Mouse (Mus musculus) forebrain, embryonic 10.5 days (tissue): ENCODE data around the gene Gnat1. TPM values are rescaled to one million over a fixed set of nuclear protein-coding genes. Genes with fewer than 3 reads are reported as not detected.

Experiments
- DNase-seq: peaks from one replicate; pipeline ENCODE4 v3.0.0-alpha.2; 2017; ENCODE audit warnings: low spot score; ENCODE audit errors: extremely low spot score
- H3K27ac ChIP-seq: fragments of 300-500 bp; sonication (generic); 2 replicates; pipeline ENCODE4 v1.5.1; 2016; ENCODE audit warnings: mild to moderate bottlenecking
- H3K27me3 ChIP-seq: fragments of 300-500 bp; sonication (generic); 2 replicates; pipeline ENCODE4 v1.6.1; 2016; ENCODE audit warnings: mild to moderate bottlenecking; ENCODE audit not compliant: poor library complexity, severe bottlenecking
- H3K36me3 ChIP-seq: fragments of 300-500 bp; sonication (generic); replicated peaks from 2 replicates; pipeline ENCODE4 v1.6.1; 2016; ENCODE audit warnings: mild to moderate bottlenecking, moderate library complexity
- H3K4me1 ChIP-seq: fragments of 300-500 bp; sonication (generic); 2 replicates; pipeline ENCODE4 v1.6.1; 2016
- H3K4me3 ChIP-seq: fragments of 300-500 bp; sonication (generic); 2 replicates; pipeline ENCODE4 v1.5.1; 2016; ENCODE audit warnings: mild to moderate bottlenecking, moderate library complexity
- H3K9me3 ChIP-seq: fragments of 300-500 bp; sonication (generic); 2 replicates; pipeline ENCODE4 v1.6.1; 2016; ENCODE audit warnings: mild to moderate bottlenecking, moderate library complexity
- WGBS: fragments of 180-500 bp; shearing (Covaris S2); methylation state at CpG from one replicate; pipeline ENCODE4 v1.1.7; 2016; 5-methylcytosine and 5-hydroxymethylcytosine counted together
- polyA plus RNA-seq: library from polyadenylated mRNA; unstranded; fragments of >200 nt; fragmentation: Nextera tagmentation; extraction: Ambion mirVana; gene quantifications from 2 replicates; pipeline ENCODE4 v1.2.1, GENCODE M21; 2016

Gnat1 gene
- polyA plus RNA-seq, 1 experiment from 2014 or later: 4.1 TPM

GRCm38 (mm10) chr9:107709096-107709696 lies 29.7 kb upstream of the Gnat1 start:
- under 1% methylated on average over 55 of the region's 55 CpGs for WGBS
- Histone ChIP-seq H3K27me3 (peaks cover 64% of the 10 kb centered on the region), H3K27ac (peak overlapping the region; percentile 92), H3K4me1 (peaks cover 80% of the 10 kb centered on the region), H3K9me3 (no peaks in the 10 kb centered on the region), H3K36me3 (peaks cover 14% of the 10 kb centered on the region), H3K4me3 (peak overlapping the region; percentile 84)
- DNase-seq: peak; percentile 48

DNA sequence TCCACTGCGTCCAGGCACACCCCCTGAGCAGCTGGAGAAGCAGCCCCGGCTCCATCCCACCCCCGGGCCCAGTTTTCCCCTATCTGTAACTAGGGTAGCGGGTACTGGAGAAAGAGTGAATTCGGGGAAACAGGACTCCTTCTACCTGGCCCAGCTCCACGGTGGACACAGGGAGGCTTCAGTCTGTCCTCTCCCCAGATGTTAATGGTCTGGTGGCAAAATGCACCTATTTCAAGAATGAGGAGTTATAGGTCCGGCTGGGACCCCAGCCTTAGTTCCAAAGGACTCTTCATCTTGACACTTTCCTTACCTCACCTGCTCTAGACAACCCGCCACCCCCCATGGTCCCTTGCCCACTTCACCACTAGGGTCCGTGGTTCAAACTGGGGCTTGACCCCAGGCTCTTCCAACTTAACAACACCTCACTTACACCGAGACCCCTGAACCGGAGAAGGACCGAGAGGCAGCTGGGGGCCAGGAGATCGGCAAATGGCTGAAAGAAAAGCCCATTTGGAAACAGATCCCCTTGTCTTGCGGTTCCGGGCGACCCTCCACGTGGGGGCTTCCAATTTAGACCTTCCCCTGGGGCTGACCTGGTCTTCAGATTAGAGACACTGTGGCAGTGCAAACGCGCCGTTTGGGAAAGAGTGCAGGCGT lies 29.1 kb upstream of the Gnat1 start:
- 1% methylated on average over 21 of the region's 21 CpGs for WGBS
- no peak for DNase-seq

GRCm38 (mm10) chr9:107707701-107708438 lies 28.4 kb upstream of the Gnat1 start:
- DNase-seq: peak; percentile 57
- peak overlapping the region; percentile 84 for H3K4me3 ChIP-seq
- WGBS: under 1% methylated on average over 17 of the region's 17 CpGs
- peaks cover 82% of the 10 kb centered on the region for H3K4me1 ChIP-seq
- no peaks in the 10 kb centered on the region for H3K9me3 ChIP-seq
- peaks cover 65% of the 10 kb centered on the region for H3K27me3 ChIP-seq
- H3K27ac ChIP-seq: peak overlapping the region; percentile 92
- peaks cover 28% of the 10 kb centered on the region for H3K36me3 ChIP-seq

More for the DNA sequence above, 29.1 kb upstream of the Gnat1 start:
- Histone ChIP-seq H3K27me3 (peaks cover 64% of the 10 kb centered on the region), H3K4me1 (peaks cover 80% of the 10 kb centered on the region), H3K27ac (peak overlapping the region; percentile 92), H3K4me3 (peak overlapping the region; percentile 84), H3K9me3 (no peaks in the 10 kb centered on the region), H3K36me3 (peaks cover 21% of the 10 kb centered on the region)

DNA sequence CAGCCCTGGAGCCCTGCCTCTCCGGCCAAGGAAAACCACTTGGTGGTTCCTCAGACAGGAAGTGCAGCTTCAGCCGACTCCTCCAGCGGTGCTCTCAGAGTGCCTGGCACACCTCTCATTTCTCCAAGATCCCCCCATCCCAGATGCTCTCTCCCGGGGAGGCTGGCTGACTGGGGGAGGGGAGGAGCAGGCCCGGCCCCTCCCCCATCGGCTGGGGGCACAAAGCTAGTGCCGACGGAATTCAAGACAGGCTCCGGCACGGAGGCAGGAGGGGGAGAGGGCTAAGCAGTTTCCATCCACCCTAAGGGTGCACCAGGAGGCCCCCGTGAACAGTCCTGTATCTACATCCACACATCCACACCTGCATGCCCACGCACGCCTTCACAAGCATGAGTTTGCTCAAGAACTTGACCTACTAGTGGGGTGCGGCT lies 27.3 kb upstream of the Gnat1 start:
- Histone ChIP-seq H3K9me3 (no peaks in the 10 kb centered on the region), H3K27me3 (peaks cover 67% of the 10 kb centered on the region), H3K4me1 (peaks cover 93% of the 10 kb centered on the region), H3K27ac (peak overlapping the region; percentile 92), H3K4me3 (peak overlapping the region; percentile 84), H3K36me3 (peaks cover 38% of the 10 kb centered on the region)
- DNase-seq: peak; percentile 53
- 3% methylated on average over 14 of the region's 14 CpGs for WGBS

DNA sequence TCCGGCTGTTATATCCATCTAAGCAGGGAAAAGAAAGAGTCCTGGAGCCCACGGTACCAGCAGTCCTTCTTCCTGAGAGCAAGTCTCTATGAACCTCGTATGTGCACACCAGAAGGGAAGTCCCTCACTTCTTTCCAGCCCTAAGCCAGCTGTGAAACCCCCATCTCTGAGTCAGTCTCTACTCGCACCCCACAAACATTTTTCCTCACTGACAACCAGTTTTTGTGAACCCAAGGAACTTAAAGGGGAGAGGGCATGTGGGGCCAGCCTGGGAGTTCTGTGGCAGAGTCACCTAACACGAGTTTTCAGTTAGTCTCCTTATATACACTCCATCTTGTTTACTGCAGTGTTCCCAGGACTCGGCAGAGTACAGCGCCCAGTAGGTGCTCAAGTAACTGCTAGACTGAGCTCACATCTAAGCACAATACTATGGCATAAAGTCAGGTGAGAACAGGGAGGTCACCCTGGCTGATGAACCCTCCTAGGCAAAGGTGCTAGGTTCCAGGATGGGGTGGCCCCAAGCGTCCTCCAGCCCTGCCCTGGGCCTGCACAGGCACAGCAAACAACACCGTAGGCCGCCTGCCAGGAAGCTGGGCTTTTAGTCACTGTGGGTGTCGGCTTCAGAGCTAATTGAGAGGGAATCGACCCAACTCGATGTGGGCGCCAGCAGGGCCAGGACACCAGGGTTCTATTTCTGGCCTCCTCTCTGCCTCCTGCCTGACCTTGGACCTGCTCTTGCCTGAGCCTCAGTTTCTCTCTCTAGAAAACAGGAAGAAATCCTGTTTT lies 24.0 kb upstream of the Gnat1 start:
- no peak for DNase-seq
- 73% methylated on average over 14 of the region's 14 CpGs for WGBS
- H3K27ac ChIP-seq: peak overlapping the region; percentile 15; the same call in 1 of the 2 replicates
- no peak overlapping the region for H3K4me3 ChIP-seq
- peaks cover 43% of the 10 kb centered on the region for H3K27me3 ChIP-seq
- no peaks in the 10 kb centered on the region for H3K9me3 ChIP-seq
- H3K36me3 ChIP-seq: peaks cover 55% of the 10 kb centered on the region
- H3K4me1 ChIP-seq: peaks cover 100% of the 10 kb centered on the region

DNA sequence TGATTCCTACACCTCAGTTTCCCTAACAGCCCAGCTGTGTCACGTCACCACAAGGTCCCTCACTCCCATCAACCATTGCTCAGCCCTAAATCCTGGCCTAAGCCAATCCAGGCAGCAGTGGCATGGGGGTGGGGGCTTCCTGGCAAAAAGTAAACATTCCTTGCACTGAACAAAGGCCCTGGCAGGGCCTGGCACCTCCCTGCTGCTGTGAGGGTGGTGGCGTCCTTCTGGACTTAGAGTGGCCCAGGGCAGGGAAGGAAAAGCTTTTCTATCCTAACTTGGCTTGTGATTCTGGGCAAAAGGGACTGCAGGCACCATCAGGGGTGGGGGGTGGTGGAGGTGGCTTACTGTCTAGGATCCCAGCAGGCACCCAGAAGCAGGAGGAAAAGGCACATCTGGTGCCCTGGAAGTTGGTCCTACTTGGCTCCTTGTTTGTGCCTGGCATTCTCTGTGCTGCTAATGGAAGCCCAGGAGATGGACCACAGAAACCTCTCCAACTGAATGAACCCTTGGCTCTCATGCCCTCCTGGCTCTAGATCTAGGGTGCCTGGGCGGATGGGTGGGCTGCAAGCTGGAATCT lies 23.2 kb upstream of the Gnat1 start:
- H3K27ac ChIP-seq: peak overlapping the region; percentile 2
- peaks cover 55% of the 10 kb centered on the region for H3K36me3 ChIP-seq
- WGBS: 80% methylated on average over 3 of the region's 3 CpGs

GRCm38 (mm10) chr9:107701594-107701993 lies 22.1 kb upstream of the Gnat1 start:
- no peaks in the 10 kb centered on the region for H3K9me3 ChIP-seq
- 88% methylated on average over 12 of the region's 12 CpGs for WGBS
- DNase-seq: no peak
- H3K4me1 ChIP-seq: peaks cover 100% of the 10 kb centered on the region
- H3K4me3 ChIP-seq: no peak overlapping the region
- H3K27ac ChIP-seq: no peak overlapping the region
- H3K36me3 ChIP-seq: peaks cover 61% of the 10 kb centered on the region
- H3K27me3 ChIP-seq: peaks cover 28% of the 10 kb centered on the region

More for the DNA sequence above, 23.2 kb upstream of the Gnat1 start:
- Histone ChIP-seq H3K9me3 (no peaks in the 10 kb centered on the region), H3K27me3 (peaks cover 35% of the 10 kb centered on the region), H3K4me1 (peaks cover 100% of the 10 kb centered on the region), H3K4me3 (no peak overlapping the region)
- no peak for DNase-seq

DNA sequence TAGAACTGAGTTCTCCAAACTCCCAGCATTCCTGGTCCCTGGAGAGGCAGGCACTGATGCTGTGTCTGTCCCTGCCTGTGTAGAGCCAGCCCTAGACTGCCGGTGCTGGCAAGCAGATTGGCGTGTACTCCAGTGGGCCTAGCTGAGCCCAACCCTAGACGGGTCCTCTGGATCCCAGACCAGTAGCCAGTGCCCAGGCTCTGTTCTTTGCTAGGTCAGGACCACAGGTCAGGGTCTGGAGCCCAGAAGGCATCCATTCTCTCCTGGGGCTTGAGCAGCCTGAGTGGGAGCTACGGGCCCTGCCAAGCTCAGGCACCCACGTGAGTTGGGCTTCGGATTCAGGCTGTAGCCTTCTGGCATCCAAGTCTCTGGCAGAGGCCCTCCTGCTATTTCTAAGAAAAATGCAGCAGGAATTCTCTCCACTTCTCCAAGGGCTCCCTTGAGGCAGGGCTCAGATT lies 20.6 kb upstream of the Gnat1 start:
- H3K4me3 ChIP-seq: peak overlapping the region; percentile 31

GRCm38 (mm10) chr9:107699376-107699980 lies 20.0 kb upstream of the Gnat1 start:
- DNase-seq: peak; percentile 30
- peaks cover 64% of the 10 kb centered on the region for H3K36me3 ChIP-seq
- no peaks in the 10 kb centered on the region for H3K9me3 ChIP-seq
- H3K4me1 ChIP-seq: peaks cover 100% of the 10 kb centered on the region
- peaks cover 15% of the 10 kb centered on the region; the same call in 1 of the 2 replicates for H3K27me3 ChIP-seq
- H3K4me3 ChIP-seq: peak overlapping the region; percentile 31
- peak overlapping the region; percentile 82 for H3K27ac ChIP-seq
- WGBS: 2% methylated on average over 9 of the region's 9 CpGs

More for the DNA sequence above, 20.6 kb upstream of the Gnat1 start:
- Histone ChIP-seq H3K27ac (peak overlapping the region; percentile 82), H3K36me3 (peaks cover 64% of the 10 kb centered on the region), H3K9me3 (no peaks in the 10 kb centered on the region), H3K27me3 (peaks cover 15% of the 10 kb centered on the region; the same call in 1 of the 2 replicates), H3K4me1 (peaks cover 100% of the 10 kb centered on the region)
- no peak for DNase-seq
- WGBS: 34% methylated on average over 6 of the region's 6 CpGs

GRCm38 (mm10) chr9:107698611-107699190 lies 19.2 kb upstream of the Gnat1 start:
- H3K36me3 ChIP-seq: peaks cover 63% of the 10 kb centered on the region
- DNase-seq: peak; percentile 45
- H3K4me3 ChIP-seq: peak overlapping the region; percentile 31
- peaks cover 15% of the 10 kb centered on the region; the same call in 1 of the 2 replicates for H3K27me3 ChIP-seq
- H3K9me3 ChIP-seq: no peaks in the 10 kb centered on the region
- peak overlapping the region; percentile 82 for H3K27ac ChIP-seq
- peaks cover 95% of the 10 kb centered on the region for H3K4me1 ChIP-seq
- 6% methylated on average over 14 of the region's 14 CpGs for WGBS

DNA sequence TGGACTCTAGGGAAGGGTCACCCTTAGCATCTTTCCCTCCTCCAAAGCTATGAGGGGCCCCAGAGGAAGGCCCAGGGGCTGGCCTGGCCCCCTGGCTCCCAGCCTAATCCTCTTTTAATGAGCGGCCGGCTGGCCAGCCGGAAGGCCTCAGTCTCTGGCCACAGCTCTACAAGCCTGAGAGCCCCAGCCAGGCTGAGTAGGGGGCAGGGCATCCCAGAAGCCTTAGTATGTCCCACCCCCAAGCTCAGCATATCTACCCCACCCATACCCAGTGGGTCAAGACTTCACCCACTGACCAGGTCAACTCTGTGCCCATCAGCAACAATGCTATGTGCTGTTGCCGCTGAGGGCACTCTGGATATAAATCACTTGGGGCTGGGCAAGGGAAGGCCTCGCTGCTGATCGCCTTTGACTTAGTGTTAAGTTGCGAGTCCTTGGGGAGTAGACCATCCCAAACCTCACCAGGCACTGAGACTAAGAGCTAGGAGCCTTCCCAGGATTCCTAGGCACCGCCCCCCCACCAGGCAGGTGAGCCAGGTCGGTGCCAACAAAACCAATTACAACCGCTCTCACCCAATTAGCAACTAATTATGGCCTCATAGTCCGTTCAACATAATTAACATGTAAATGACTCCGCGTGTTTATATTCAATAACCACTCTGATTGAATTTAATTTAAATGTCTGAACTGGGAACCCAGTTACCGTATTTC lies 18.5 kb upstream of the Gnat1 start:
- Histone ChIP-seq H3K27ac (peak overlapping the region; percentile 82), H3K27me3 (peaks cover 15% of the 10 kb centered on the region; the same call in 1 of the 2 replicates), H3K36me3 (peaks cover 63% of the 10 kb centered on the region), H3K9me3 (no peaks in the 10 kb centered on the region), H3K4me3 (peak overlapping the region; percentile 36), H3K4me1 (peaks cover 95% of the 10 kb centered on the region)
- 8% methylated on average over 14 of the region's 14 CpGs for WGBS
- peak; percentile 59 for DNase-seq
